Mouse (Mus musculus): Measurements from ENCODE around the gene Gm21987.

DNA sequence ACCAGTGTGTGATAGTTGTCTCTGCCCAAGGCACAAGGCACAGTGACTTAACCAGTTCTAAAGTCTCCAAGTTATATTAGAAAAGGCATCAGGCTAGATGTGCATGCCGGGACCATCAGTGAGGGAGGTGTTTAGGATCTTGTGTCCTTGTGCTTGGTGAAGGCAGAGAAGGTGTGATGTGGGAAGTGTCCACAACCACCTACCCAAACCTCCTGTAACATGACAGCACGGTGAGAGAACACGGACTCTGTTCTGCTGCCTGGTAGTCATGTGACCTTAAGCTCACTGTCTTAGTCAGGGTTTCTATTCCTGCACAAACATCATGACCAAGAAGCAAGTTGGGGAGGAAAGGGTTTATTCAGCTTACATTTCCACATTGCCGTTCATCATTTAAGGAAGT is 19.4 kb downstream of the Gm21987 start:
- TF ChIP-seq POLR2A (IDR thresholded peaks at IDR 0.05; ENCODE audit: control insufficient read depth in 1 of 2, insufficient read depth in 1 of 2, low read depth in 1 of 2, low read length in 2 of 2, poor library complexity in 1 of 2), result no peak
- TF ChIP-seq JUND (IDR thresholded peaks at IDR 0.05; ENCODE audit: low read depth, low read length), result no peak
- TF ChIP-seq CTCF (IDR thresholded peaks at IDR 0.05 in 2 of 3, conservative IDR thresholded peaks at IDR 0.05 in 1 of 3; ENCODE audit: control insufficient read depth in 1 of 3, insufficient read depth in 1 of 3, low read depth in 2 of 3, low read length in 3 of 3, poor library complexity in 1 of 3, severe bottlenecking in 1 of 3), result no peak
- TF ChIP-seq HCFC1 (IDR thresholded peaks at IDR 0.05; ENCODE audit: low read depth, low read length), result no peak
- no peak for TF ChIP-seq BHLHE40 (IDR thresholded peaks at IDR 0.05; ENCODE audit: borderline replicate concordance, low read depth, low read length)
- no peak for TF ChIP-seq MYC (IDR thresholded peaks at IDR 0.05; ENCODE audit: low read depth, low read length)
- no peak for TF ChIP-seq GATA1 (IDR thresholded peaks at IDR 0.05; ENCODE audit: low read depth, low read length)

Measured in MEL (cell line).